Mouse (Mus musculus) liver, embryonic 14.5 days (tissue): ENCODE data around the gene Gm10837. TPM values are rescaled to one million over a fixed set of nuclear protein-coding genes. Genes with fewer than 3 reads are reported as not detected.
"Not testable (repeated sequence)": the region's sequence is repeated elsewhere in the genome, so short reads cannot be mapped to it uniquely, and the experiment has no call there.

Experiments
- ATAC-seq: fragments of 200-750 bp; cut with Nextera tagmentation; 2 replicates; pipeline ENCODE4 v1.8.0; 2017; ENCODE audit warnings: moderate number of reproducible peaks, mild to moderate bottlenecking, moderate library complexity; ENCODE audit not compliant: insufficient read depth
- DNase-seq, 3 experiments: peaks; one replicate each; pipeline ENCODE4 v3.0.0-alpha.2; 2012 to 2013; ENCODE audit warnings: low read depth in 3 of 3, low spot score in 3 of 3
- H3K27ac ChIP-seq: fragments of 300-500 bp; sonication (generic); 2 replicates; pipeline ENCODE4 v1.5.1; 2014; ENCODE audit warnings: moderate library complexity, mild to moderate bottlenecking, control low read depth, inconsistent platforms
- H3K27me3 ChIP-seq: fragments of 300-500 bp; sonication (generic); 2 replicates; pipeline ENCODE4 v1.6.1; 2014; ENCODE audit warnings: mild to moderate bottlenecking, low read length, moderate library complexity; ENCODE audit not compliant: control insufficient read depth, insufficient read depth
- H3K36me3 ChIP-seq: fragments of 300-500 bp; sonication (generic); replicated peaks from 2 replicates; pipeline ENCODE4 v1.6.1; 2014; ENCODE audit warnings: low read depth; ENCODE audit not compliant: control insufficient read depth, insufficient read depth
- H3K4me1 ChIP-seq, 2 experiments: fragments of 200-500 bp in 1 of 2; fragments of 300-500 bp in 1 of 2; sonication (generic) in 1 of 2; replicated peaks; 2 replicates each; pipeline ENCODE4 v1.6.1; 2012 to 2014; ENCODE audit warnings: antibody characterized with exemption in 1 of 2, inconsistent platforms in 1 of 2, low read length in 1 of 2; ENCODE audit not compliant: control insufficient read depth in 2 of 2, insufficient read depth in 2 of 2
- H3K4me2 ChIP-seq: fragments of 300-500 bp; sonication (generic); 2 replicates; pipeline ENCODE4 v1.6.1; 2014; ENCODE audit warnings: low read depth, mild to moderate bottlenecking, control low read depth, moderate library complexity
- H3K4me3 ChIP-seq, 2 experiments: fragments of 200-500 bp in 1 of 2; fragments of 300-500 bp in 1 of 2; sonication (generic) in 1 of 2; 2 replicates each; pipeline ENCODE4 v1.5.1; 2012 to 2014; ENCODE audit warnings: low read depth in 2 of 2, low read length in 2 of 2, mild to moderate bottlenecking in 2 of 2, control low read depth in 1 of 2, inconsistent platforms in 1 of 2, moderate library complexity in 1 of 2; ENCODE audit not compliant: insufficient read depth in 1 of 2
- H3K9ac ChIP-seq: fragments of 300-500 bp; sonication (generic); replicated peaks from 2 replicates; pipeline ENCODE4 v1.6.1; 2014; ENCODE audit warnings: mild to moderate bottlenecking, control low read depth, moderate library complexity
- H3K9me3 ChIP-seq: fragments of 300-500 bp; sonication (generic); 2 replicates; pipeline ENCODE4 v1.6.1; 2016; ENCODE audit warnings: low read length, mixed read lengths; ENCODE audit not compliant: control insufficient read depth
- CTCF ChIP-seq: IDR thresholded peaks from 2 replicates; pipeline ENCODE4 v1.5.1; 2016; ENCODE audit warnings: antibody characterized with exemption, low read depth, control low read depth
- EP300 ChIP-seq: IDR thresholded peaks from 2 replicates; pipeline ENCODE4 v1.6.1; 2016; ENCODE audit warnings: antibody characterized with exemption, low read depth
- WGBS: fragments of 180-500 bp; shearing (Covaris S2); extraction: QIAGEN DNeasy Blood & Tissue Kit; methylation state at CpG from one replicate; pipeline ENCODE4 v1.1.7; 2014; ENCODE audit not compliant: insufficient replicate concordance; 5-methylcytosine and 5-hydroxymethylcytosine counted together
- polyA plus RNA-seq, 2 experiments: library from polyadenylated mRNA; depleted of rRNA in 1 of 2; stranded (reverse) in 1 of 2; unstranded in 1 of 2; fragments of >200 nt; fragmentation: Nextera tagmentation in 1 of 2; extraction: Ambion mirVana in 1 of 2; gene quantifications; 2 replicates each; pipeline versions ENCODE4 v1.2.1 to v1.2.3; 2012 to 2014

Gm10837 gene
- polyA plus RNA-seq, 2 experiments, result not detected

DNA sequence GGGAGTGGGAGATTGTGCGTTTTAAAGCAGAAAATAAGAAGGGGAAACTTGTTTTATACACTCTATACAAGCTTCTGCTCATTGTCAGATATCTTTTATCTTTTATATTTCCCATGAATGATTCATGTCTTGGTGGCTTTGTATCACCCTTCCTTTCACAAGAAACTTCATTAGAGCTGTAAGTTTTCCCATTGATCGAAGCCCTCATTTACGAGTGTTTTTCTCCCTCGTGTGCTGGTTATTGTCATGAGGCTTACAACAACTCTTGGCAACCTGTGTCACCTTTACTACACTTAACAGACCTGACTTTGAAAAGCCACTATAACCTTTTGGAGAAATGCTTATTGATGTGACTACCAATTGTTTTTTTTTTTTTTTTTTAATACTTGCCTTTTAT lies 34.8 kb upstream of the Gm10837 start:
- H3K4me3 ChIP-seq, result no peak overlapping the region
- no peak for DNase-seq
- no peaks in the 10 kb centered on the region for H3K9me3 ChIP-seq
- H3K4me2 ChIP-seq, result no peak overlapping the region
- no peaks in the 10 kb centered on the region for H3K36me3 ChIP-seq
- ATAC-seq, result no peak
- WGBS, result 58% methylated on average over 4 of the region's 4 CpGs
- H3K4me1 ChIP-seq, result no peaks in the 10 kb centered on the region
- no peak overlapping the region for H3K27ac ChIP-seq
- TF ChIP-seq EP300 (no peak), CTCF (no peak)
- peaks cover 40% of the 10 kb centered on the region for H3K27me3 ChIP-seq
- no peak overlapping the region for H3K9ac ChIP-seq

DNA sequence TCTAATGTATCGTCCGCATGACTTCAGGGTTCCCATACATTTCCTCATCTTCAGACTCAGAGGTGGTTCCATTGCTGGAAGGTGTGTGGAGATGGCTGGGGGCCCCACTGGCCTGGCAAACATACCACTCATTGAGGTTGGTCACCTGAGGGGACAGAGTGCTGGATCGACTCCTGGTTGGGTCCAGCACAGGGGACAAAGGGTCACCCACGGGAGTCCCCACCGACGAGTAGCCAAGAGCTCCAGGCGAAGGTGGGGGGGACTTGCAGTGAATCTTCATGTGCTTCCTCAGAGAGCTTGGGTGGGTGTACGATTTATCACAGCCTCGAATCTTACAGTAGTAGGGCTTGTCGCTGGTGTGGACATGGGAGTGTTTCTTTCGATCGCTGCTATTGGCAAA lies 31.1 kb upstream of the Gm10837 start:
- H3K27me3 ChIP-seq, result peaks cover 31% of the 10 kb centered on the region
- DNase-seq, H3K36me3 ChIP-seq, ATAC-seq, H3K4me3 ChIP-seq, H3K27ac ChIP-seq, H3K9ac ChIP-seq, H3K9me3 ChIP-seq, H3K4me1 ChIP-seq, H3K4me2 ChIP-seq: not testable (repeated sequence)
- WGBS, result 68% methylated on average over 7 of the region's 12 CpGs

DNA sequence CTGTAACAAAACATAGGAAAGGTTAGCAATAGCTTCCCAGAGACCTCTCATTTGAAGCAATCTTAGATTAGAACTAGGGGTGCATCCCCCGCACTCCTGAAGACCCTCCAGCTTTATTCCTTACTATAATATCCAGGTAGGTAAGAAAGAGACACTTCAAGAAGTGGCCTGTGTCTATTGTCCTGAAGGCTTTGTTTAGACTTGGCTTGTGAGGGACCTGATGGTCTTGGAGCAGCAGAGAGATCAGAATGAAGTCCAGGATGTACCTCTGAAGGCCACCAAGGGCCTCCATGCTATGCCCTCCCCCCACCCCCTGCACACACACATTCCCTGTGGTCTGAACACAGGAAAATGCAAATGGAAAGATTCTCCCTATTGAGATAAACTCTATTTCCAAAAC lies 30.6 kb upstream of the Gm10837 start:
- H3K4me3 ChIP-seq, result no peak overlapping the region
- DNase-seq (no peak), ATAC-seq (no peak)
- no peaks in the 10 kb centered on the region for H3K4me1 ChIP-seq
- TF ChIP-seq CTCF, result no peak
- no peak for TF ChIP-seq EP300
- H3K27me3 ChIP-seq, result peaks cover 33% of the 10 kb centered on the region
- H3K27ac ChIP-seq, result no peak overlapping the region
- H3K4me2 ChIP-seq, result no peak overlapping the region
- H3K9me3 ChIP-seq, result no peaks in the 10 kb centered on the region
- 73% methylated on average over 1 of the region's 1 CpGs for WGBS
- H3K9ac ChIP-seq, result no peak overlapping the region
- no peaks in the 10 kb centered on the region for H3K36me3 ChIP-seq

DNA sequence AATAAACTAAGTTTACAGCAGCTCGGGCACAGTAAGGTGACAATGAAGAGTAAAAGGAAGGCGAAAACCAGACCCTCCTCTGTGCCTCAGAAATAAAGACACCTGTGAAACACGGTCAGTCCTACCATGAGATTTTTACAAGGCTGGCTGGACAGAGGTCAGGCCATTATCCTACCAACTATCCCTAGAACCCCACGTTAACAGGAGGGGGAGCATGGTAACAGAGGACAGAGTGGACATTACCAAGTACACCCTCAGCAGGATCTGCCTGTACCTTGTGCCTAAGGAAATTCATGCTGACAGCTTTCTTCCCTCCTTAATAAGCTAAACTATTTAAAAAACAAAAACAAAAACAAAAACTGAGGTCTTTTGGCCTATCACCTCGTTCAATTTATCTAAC lies 30.2 kb upstream of the Gm10837 start:
- Histone ChIP-seq H3K4me2 (no peak overlapping the region), H3K4me3 (no peak overlapping the region), H3K4me1 (no peaks in the 10 kb centered on the region), H3K9me3 (no peaks in the 10 kb centered on the region), H3K27me3 (peaks cover 38% of the 10 kb centered on the region), H3K27ac (no peak overlapping the region), H3K9ac (no peak overlapping the region), H3K36me3 (no peaks in the 10 kb centered on the region)
- DNase-seq, result no peak
- no peak for ATAC-seq
- TF ChIP-seq CTCF, result no peak
- TF ChIP-seq EP300, result no peak
- 48% methylated on average over 5 of the region's 5 CpGs for WGBS

DNA sequence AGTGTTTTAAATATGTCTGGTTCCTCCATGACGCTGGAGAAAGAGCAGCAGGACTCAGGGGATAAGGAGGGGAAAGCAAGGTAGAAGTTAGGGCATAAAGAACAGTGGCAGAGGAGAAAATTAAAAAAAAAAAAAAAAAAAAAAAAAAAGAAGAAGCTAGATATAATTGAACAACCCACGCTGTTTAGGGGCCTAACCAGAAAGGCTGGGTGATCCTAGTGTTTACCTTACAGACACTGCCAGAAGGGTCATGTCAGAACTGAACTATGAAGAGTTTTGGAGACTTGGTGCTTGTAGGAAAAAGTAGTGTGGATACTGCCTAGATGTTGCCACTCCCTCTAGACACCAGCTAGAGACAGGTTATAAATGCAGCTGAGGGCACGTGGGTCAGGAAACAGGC lies 28.9 kb upstream of the Gm10837 start:
- Histone ChIP-seq H3K27ac (no peak overlapping the region), H3K4me1 (no peaks in the 10 kb centered on the region), H3K27me3 (peaks cover 51% of the 10 kb centered on the region), H3K9me3 (no peaks in the 10 kb centered on the region), H3K4me3 (no peak overlapping the region), H3K9ac (no peak overlapping the region), H3K36me3 (no peaks in the 10 kb centered on the region), H3K4me2 (no peak overlapping the region)
- 54% methylated on average over 3 of the region's 3 CpGs for WGBS
- TF ChIP-seq EP300, result no peak
- TF ChIP-seq CTCF, result no peak
- ATAC-seq (no peak), DNase-seq (no peak)

DNA sequence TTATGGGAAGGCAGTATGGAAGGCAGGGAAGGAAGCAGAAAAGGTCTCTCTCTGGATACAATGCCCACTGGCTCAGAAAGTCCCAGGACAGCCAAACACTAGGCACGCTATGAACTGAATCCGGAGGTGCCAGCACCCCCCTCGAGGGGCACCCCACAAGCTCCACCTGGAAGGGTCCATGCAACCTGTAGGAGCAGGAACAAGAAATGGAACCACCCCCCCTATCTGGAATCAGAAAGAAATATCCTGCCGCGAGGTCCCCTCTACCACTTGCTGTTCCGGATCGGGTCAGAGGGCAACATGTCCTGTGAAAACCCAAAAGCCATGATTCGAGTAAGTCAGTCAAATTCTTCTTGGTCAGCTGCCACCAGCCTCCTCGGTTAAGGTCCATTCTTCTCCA lies 28.4 kb upstream of the Gm10837 start:
- Histone ChIP-seq H3K4me3 (no peak overlapping the region), H3K4me1 (no peaks in the 10 kb centered on the region), H3K27ac (no peak overlapping the region), H3K36me3 (no peaks in the 10 kb centered on the region), H3K9me3 (no peaks in the 10 kb centered on the region), H3K9ac (no peak overlapping the region), H3K27me3 (peaks cover 55% of the 10 kb centered on the region), H3K4me2 (no peak overlapping the region)
- ATAC-seq, result no peak
- WGBS, result 36% methylated on average over 9 of the region's 9 CpGs
- DNase-seq, result no peak
- no peak for TF ChIP-seq CTCF
- TF ChIP-seq EP300, result no peak
